Mouse (Mus musculus) frontal cortex, postnatal 25 days (tissue): ENCODE data around the gene Parp14.
"Not testable (repeated sequence)": the region's sequence is repeated elsewhere in the genome, so short reads cannot be mapped to it uniquely, and the experiment has no call there.

Experiments used
- DNase-seq, 2 experiments: peaks; one replicate each; pipeline ENCODE4 v3.0.0; 2022; ENCODE audit warnings: low spot score in 2 of 2

Parp14 gene

DNA sequence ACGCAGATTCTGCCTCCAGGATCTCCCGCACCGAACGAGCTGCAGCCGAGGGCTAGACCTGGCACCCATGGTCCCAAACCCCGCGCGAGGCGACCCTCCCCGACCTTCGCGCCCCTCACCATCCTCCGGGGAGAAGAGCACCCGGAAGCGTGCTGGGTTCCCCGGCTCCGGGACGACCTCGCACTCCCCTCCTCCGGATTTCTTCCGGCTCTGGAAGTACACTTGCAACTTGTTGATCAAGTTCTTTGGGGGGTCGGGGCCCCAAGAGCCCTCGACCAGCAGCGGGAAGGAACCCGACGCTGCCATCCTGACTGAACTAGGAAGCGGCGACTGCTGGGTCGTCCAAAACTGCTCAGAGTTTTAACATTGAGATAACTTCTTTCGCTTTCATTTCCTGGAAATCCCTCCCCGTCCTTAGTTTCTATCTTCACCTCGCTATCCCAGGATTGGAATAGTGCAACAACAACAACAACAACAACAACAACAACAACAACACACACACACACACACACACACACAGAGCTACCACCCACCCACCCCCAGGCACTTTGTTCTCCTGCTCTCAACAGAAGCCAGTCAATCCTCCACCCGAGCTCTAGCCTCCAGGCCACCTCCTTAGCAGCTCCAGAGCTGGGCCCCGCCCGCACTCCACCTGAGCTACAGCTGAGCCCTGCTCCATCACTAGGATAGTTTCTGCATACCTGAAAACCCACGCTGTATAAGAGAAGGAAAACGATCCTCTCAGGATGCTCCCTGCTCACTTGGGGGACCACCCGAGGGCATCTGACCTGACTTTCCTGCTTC lies at the start of gene Parp14:
Gene Parp14 (minus strand): TSS at position 497 of the 804 bp plus-strand sequence.
- DNase-seq = no peak

GRCm38 (mm10) chr16:35918721-35919543 lies 47.6 kb upstream of the Parp14 start:
- no peak for DNase-seq

- DNase-seq = no peak
Measured at GRCm38 (mm10) chr16:35914301-35914700, 43.0 kb upstream of the Parp14 start.

DNA sequence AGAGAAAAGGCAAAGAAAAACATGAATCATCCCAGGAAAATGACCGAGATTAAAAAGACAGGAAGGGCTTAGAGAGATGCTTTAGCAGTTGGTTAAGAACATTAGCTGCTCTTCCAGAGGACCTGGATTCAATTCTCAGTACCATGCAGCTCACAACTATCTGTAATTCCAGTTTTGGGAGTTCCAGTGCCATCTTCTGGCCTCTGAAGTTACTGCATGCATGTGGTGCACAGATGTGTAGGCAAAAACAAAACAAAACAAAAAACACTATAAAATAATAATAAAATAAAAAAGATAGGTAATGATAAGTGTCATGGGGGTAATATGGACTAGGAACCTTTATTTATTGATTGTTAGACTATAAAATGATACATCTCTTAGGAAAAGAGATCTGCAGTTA lies 42.2 kb upstream of the Parp14 start:
- DNase-seq = no peak

DNA sequence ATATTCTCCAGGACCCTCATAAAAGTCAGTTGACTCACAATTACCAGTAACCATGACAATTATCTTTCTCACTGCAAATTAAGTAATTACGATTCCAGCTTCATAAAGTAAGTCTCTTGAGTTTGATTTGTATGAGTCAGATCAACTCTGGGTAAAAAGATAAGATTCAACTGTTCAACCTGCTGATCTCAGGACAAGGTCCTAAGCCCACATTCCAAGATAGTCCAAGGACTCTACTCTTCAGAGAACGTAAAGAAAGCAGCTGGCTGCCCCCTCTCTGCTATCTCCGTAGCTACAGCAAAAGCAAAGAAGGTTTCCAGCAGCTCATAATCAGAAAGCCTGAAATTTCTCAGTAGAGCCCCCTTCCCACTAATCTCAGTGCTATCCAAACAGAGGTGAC lies 40.1 kb upstream of the Parp14 start:
- no peak for DNase-seq

GRCm38 (mm10) chr16:35907432-35908201 lies 36.3 kb upstream of the Parp14 start:
- DNase-seq = no peak

DNA sequence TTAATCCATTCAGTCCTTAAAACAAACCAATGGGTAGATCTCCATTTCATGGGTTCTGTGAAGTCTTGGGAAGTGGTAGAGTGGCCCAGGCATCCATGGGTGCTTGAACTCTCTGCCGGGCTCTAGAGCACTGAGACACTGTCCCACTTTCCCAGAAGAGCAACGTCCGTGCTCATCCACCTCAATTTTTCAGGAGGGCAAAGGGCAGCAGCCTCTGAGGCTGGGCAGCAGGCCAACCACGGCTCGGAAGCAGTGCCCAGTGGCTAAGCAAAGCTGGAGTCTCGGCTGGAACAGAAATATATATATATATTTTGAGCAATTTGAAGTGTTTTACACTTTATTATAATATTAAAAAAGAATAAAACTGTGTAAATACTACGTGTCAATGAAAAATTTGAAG lies 35.5 kb upstream of the Parp14 start:
- DNase-seq = no peak

DNA sequence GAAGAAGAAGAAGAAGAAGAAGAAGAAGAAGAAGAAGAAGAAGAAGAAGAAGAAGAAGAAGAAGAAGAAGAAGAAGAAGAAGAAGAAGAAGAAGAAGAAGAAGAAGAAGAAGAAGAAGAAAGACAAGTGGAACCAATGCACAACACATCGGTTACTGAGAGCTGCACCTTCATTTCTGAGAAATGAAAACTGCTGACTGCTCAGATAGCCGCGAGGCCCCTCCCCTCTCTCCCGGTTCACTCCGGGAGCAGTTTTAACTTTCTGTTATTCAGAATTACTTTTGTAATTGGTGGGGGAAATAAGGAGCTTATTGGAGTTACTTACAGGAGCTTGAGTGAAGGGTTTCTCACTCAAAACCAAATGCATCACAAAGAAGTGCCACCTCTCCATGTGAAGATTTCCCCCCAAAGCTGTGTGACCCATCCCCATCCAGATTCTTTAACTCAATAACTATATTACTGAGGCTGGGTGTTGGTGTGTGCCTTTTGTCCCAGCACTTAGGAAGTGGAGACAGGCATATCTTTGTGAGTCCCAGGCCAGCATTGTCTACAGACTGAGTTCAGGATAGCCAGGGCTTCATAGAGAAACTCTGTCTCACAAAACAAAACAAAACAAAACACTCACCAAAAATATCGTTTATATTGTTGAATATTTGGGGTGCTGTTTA lies 34.6 kb upstream of the Parp14 start:
- no peak for DNase-seq

GRCm38 (mm10) chr16:35905355-35905754 lies 34.0 kb upstream of the Parp14 start:
- DNase-seq = no peak

GRCm38 (mm10) chr16:35904121-35904736 lies 32.9 kb upstream of the Parp14 start:
- DNase-seq = no peak

DNA sequence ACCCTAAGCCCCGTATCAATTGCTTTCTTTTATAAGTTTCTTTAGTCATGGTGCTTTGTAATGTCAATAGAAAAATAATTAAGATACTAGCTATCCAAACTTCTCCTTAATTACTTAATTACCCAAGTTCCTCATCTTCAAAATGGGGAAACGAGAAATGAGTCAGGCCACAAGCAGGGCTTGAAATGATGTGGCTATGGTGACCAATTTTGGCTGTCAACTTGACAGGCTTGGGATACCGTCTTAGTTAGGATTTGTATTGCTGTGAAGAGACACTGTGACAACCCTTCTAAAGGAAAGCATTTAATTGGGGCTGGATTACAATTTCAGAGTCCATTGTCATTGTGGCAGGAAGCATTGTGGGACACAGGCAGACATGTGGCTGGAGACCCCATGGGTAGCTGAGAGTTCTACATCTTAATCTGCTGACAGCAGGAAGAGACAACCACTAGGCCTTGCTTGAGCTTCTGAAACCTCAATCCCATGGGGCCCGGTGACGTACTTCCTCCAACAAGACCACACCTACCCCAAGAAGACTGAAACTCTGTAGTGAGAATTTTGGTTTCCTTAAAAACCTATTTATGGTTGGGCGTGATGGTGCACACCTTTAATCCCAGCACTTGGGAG lies 31.8 kb upstream of the Parp14 start:
- DNase-seq = no peak

DNA sequence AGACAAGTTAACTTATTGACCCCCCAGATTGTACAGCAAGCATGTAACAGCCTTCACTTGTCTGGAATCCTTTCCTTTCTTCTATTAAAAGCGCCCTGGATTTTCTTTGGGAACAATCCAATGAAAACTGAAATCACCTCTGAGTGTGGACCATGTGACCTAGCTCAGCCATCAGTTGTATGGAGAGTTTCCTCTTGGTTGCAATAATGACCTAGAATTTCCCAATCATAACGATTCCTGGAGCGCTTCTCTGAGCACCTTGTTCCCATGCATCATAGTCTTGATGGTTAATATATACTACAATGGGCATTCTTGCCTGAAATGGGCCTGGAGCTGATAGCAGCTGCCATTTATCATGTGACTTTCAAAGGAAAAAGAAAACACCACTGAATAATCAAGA lies 29.2 kb upstream of the Parp14 start:
- no peak for DNase-seq

DNA sequence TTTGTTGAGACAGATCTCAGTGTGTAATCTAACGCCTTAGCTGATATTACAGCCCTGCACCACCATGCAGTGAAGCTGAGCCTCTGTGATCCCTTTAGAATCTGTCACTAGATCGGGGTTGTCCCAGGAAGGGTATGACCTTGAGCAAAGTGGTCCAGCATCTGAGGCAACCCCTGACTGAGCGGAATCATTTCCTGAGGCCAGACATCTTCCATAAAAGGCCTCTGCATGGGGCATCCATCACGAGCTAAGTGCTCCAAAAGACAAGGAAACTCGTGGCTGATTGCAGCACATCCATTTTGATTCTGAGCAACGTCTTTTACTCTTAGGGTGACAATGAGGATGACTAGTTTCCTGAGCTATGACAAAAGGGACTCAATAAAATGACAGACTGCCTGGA lies 23.7 kb upstream of the Parp14 start:
- no peak for DNase-seq

DNA sequence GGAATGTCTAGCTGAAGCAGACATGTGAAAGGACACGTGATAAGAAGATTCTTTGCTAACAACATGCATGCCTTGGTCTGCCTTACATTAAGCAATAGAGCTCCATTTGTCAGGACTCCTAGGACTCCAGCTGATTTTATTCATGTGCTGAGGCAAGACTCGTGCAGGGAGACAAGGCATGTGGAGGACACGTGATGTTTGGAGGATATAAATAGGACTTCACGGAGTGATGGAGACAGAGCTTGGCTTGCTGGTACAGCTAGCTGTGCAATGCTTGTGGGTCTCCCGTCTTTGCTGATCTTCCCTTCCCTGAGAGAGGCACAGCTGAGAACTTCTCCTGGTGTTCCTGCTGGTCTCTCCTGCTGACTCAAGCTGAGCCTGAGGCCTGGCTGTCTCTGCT lies 20.3 kb upstream of the Parp14 start:
- DNase-seq = not testable (repeated sequence)

DNA sequence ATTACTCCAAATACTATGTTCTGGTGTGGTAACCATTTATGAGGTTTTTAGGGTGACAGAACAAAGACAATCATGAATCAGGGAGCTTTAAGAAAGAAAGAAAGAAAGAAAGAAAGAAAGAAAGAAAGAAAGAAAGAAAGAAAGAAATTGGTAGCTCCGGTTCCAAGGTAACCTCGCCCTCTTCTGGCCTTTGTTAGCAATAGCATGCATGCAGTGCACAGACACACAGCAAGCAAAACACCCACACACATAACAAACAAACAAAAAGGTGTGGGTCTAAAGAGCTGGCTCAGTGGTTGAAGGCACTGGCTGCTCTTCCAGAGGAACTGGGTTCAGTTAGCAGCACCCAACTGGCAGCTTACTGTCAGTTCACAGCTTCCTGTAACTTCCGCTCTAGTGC lies 19.3 kb upstream of the Parp14 start:
- DNase-seq = no peak

DNA sequence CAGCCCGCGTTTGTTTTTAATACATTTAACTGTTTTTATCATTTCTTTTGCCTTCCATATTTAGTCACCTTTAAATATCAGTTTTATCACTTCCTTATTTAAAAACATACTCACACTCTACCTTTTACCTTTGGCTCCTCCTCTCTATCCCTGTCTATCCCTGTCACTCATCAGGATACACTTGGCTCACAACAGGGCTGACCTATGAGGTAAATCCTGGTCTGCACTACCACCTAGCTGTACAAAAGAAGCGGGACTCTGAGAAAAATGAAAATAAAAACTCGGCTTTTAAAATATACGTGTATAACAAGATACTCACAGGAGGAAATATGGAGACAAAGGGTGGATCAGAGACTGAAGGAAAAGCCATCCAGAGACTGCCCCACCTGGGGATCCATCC lies 17.6 kb upstream of the Parp14 start:
- DNase-seq = no peak

DNA sequence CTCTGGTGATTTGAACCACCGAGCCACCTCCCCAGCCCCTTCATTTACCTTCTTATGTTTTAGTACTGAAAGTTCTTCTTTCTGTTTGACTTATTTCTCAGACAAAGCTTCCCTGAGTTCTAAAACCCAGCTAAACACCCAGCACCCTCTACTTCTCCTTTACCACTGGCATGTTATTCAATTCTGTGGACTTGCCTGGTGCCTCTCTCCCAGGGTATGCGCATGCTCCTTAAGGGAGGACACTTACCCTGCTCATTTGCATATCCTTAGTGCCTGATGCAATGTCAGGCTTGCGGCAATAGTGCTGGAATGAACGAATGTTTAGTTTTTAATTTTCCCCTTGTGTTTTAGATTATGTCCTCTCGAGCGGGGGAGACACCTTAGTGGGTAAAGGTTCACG lies 16.8 kb upstream of the Parp14 start:
- DNase-seq = no peak

- peak in 1 of 2 experiments; percentile 11 for DNase-seq
Measured at GRCm38 (mm10) chr16:35874416-35874815, 3.1 kb upstream of the Parp14 start.

- DNase-seq = no peak
Measured at GRCm38 (mm10) chr16:35872410-35873006, 1.2 kb upstream of the Parp14 start.

DNA sequence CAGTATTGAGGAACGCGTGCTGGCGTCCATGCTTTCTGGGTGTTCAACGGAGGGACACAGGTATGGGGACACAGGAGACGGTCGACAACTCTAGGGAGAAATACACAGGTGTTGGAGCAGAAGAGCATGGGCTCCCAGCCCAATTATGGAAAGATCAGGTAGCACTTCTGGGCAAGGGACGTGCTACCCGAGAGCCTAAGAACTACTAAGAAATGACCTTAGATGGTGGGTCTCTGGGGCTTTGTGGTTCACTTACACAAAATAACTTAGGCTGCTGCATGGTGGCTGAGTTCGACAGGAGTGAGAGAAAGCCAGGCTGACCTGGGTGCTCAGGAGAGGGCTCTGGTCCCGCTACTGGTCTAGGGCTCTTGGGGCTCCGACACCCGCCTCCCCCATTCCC lies 554 bp upstream of the Parp14 start:
- no peak for DNase-seq
